ENCODE assay signal across 11 mouse cellular contexts in the genomic region with DNA sequence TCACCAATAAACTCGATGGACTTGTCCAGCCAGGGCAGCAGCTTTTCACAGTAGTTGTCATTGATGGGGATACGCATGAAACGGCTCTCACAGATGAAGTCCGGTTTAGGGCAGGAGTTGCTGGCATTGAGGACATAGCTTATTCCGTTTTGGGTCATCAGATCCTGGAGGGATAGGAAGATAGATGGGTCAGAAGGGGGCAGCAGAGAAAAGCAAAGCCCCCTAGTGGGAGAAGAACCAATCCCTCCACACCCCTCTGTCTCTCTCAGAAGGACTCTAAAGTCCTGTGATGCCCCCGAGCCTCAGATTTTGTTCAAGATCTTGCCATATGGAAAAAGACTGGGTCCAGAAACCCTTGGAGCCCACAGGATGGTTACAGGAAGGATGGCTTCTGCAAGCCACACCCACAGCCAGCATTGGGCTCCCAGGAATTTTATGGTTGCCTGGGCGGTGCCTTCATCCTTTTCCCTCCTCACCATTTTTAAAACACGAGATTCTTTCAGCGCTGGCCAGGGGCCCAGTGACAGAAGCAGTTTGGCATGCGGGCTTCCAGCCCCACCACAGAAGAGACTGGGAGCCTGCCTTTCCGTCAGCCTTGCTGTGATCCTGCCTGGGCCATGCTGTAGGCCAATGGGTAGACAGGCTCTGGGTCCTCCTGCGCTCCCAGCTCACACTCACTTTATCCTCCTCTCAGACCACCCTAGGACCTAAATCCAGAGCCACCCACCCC. TPM values are rescaled to one million over a fixed set of nuclear protein-coding genes. Genes with fewer than 3 reads are reported as not detected.
DNase-seq lines count a peak whose midpoint lies in the region; ATAC-seq and TF ChIP-seq lines count a peak whose summit lies in the region.
"Had no signal": no experiment of that assay in that cellular context is flagged by ENCODE, and none has a peak within 500 bp of the region (broad histone marks: within the 10 kb centered on the region; RNA-seq: fewer than 3 reads in every experiment).

No protein-coding gene starts in this region.

- H3K79me3 ChIP-seq in C2C12 (ENCODE audit: low read depth), result no peaks in the 10 kb centered on the region

- no peak overlapping the region for H3K4me2 ChIP-seq in embryonic facial prominence, embryonic 13.5 days
- no peak overlapping the region for H3K4me2 ChIP-seq in embryonic facial prominence, embryonic 14.5 days (ENCODE audit: low read depth, low read length)
- H3K4me2 ChIP-seq in lung, postnatal 0 days (replicated peaks; ENCODE audit: low read depth, low read length), result no peak overlapping the region
- H3K4me2 ChIP-seq: limb, embryonic 12.5 days had no signal

- no peak overlapping the region for H3K9ac ChIP-seq in embryonic facial prominence, embryonic 13.5 days
- H3K9ac ChIP-seq in embryonic facial prominence, embryonic 14.5 days (ENCODE audit: low read depth, low read length), result no peak overlapping the region
- no peak overlapping the region for H3K9ac ChIP-seq in lung, postnatal 0 days (replicated peaks; ENCODE audit: low read depth)
- H3K9ac ChIP-seq: limb, embryonic 12.5 days had no signal

- H3K79me2 ChIP-seq in C2C12 (ENCODE audit: control insufficient read depth, insufficient read depth), result peaks cover 11% of the 10 kb centered on the region

- no peak overlapping the region for H3K4me3 ChIP-seq in embryonic facial prominence, embryonic 13.5 days
- no peak overlapping the region for H3K4me3 ChIP-seq in embryonic facial prominence, embryonic 10.5 days
- H3K4me3 ChIP-seq in C2C12 (ENCODE audit: insufficient read depth, poor library complexity, severe bottlenecking), result no peak overlapping the region
- H3K4me3 ChIP-seq in embryonic facial prominence, embryonic 14.5 days (ENCODE audit: low read depth, low read length), result no peak overlapping the region
- no peak overlapping the region for H3K4me3 ChIP-seq in lung, postnatal 0 days (ENCODE audit: low read depth, low read length)
- H3K4me3 ChIP-seq: limb, embryonic 12.5 days had no signal

- TF ChIP-seq EP300 in lung, postnatal 0 days (IDR thresholded peaks at IDR 0.05), result no peak

- H3K27ac ChIP-seq in embryonic facial prominence, embryonic 13.5 days, result no peak overlapping the region
- no peak overlapping the region for H3K27ac ChIP-seq in embryonic facial prominence, embryonic 10.5 days (replicated peaks)
- H3K27ac ChIP-seq in embryonic facial prominence, embryonic 14.5 days (replicated peaks; ENCODE audit: low read depth, low read length), result no peak overlapping the region
- H3K27ac ChIP-seq in lung, postnatal 0 days (ENCODE audit: low read length), result no peak overlapping the region
- H3K27ac ChIP-seq: limb, embryonic 12.5 days had no signal

- 0 out of 2 replicates have a peak, but pooled peaks have one; percentile 1 for ATAC-seq in embryonic facial prominence, embryonic 13.5 days (ENCODE audit: insufficient number of reproducible peaks, insufficient read depth, low FRiP score, low TSS enrichment, low read depth)
- ATAC-seq in embryonic facial prominence, embryonic 14.5 days (ENCODE audit: low read depth), result 0 out of 2 replicates have a peak, but pooled peaks have one; percentile 34
- peak; percentile 42 for ATAC-seq in lung, postnatal 0 days

- DNase-seq in embryonic facial prominence, embryonic 10.5 days (ENCODE audit: low spot score), result no peak
- DNase-seq in embryonic facial prominence, embryonic 14.5 days (ENCODE audit: low spot score), result peak; percentile 58
- DNase-seq in heart, postnatal 10 days, result peak; percentile 81 to 83
- DNase-seq in lung, postnatal 0 days (ENCODE audit: low spot score), result peak; percentile 58
- DNase-seq in layer of hippocampus, adult 9-10 months (ENCODE audit: low spot score), result no peak
- no peak for DNase-seq in ovary, postnatal 10 days (ENCODE audit: low spot score)

- H3K27me3 ChIP-seq in embryonic facial prominence, embryonic 13.5 days, result peaks cover 99% of the 10 kb centered on the region
- peaks cover 99% of the 10 kb centered on the region for H3K27me3 ChIP-seq in embryonic facial prominence, embryonic 10.5 days (replicated peaks; ENCODE audit: low read depth, poor library complexity, severe bottlenecking)
- H3K27me3 ChIP-seq in C2C12 (ENCODE audit: control insufficient read depth, insufficient read depth, insufficient read length), result no peaks in the 10 kb centered on the region
- peaks cover 67% of the 10 kb centered on the region for H3K27me3 ChIP-seq in embryonic facial prominence, embryonic 14.5 days (replicated peaks; ENCODE audit: control insufficient read depth, insufficient read depth, low read length)
- peaks cover 22% of the 10 kb centered on the region; the same call in 1 of the 2 replicates for H3K27me3 ChIP-seq in lung, postnatal 0 days (replicated peaks; ENCODE audit: insufficient read depth, low read length)

- H3K9me3 ChIP-seq in embryonic facial prominence, embryonic 13.5 days, result no peaks in the 10 kb centered on the region
- no peaks in the 10 kb centered on the region for H3K9me3 ChIP-seq in embryonic facial prominence, embryonic 10.5 days
- no peaks in the 10 kb centered on the region for H3K9me3 ChIP-seq in embryonic facial prominence, embryonic 14.5 days (ENCODE audit: control insufficient read depth, low read length)
- H3K9me3 ChIP-seq in lung, postnatal 0 days (ENCODE audit: low read length), result no peaks in the 10 kb centered on the region
- H3K9me3 ChIP-seq: limb, embryonic 12.5 days had no signal

- H3K4me1 ChIP-seq in embryonic facial prominence, embryonic 13.5 days, result peaks cover 28% of the 10 kb centered on the region
- H3K4me1 ChIP-seq in embryonic facial prominence, embryonic 10.5 days, result peaks cover 17% of the 10 kb centered on the region
- H3K4me1 ChIP-seq in embryonic facial prominence, embryonic 14.5 days (ENCODE audit: control insufficient read depth, insufficient read depth, low read length), result peaks cover 5% of the 10 kb centered on the region; the same call in 1 of the 2 replicates
- peaks cover 11% of the 10 kb centered on the region for H3K4me1 ChIP-seq in lung, postnatal 0 days (ENCODE audit: insufficient read depth, low read depth, low read length)

- intact Hi-C loops in heart, postnatal 10 days (cut with DNase I), result no loop called here

- TF ChIP-seq CTCF in C2C12 (IDR thresholded peaks at IDR 0.05; ENCODE audit: control insufficient read depth, insufficient read depth, insufficient read length), result no peak
- peak; percentile 30 for TF ChIP-seq CTCF in lung, postnatal 0 days (IDR thresholded peaks at IDR 0.05)

- WGBS in embryonic facial prominence, embryonic 13.5 days, result 21% methylated on average over 12 of the region's 12 CpGs
- 32% methylated on average over 12 of the region's 12 CpGs for WGBS in embryonic facial prominence, embryonic 10.5 days
- 31% methylated on average over 11 of the region's 12 CpGs for WGBS in embryonic facial prominence, embryonic 14.5 days
- 35% methylated on average over 12 of the region's 12 CpGs for WGBS in lung, postnatal 0 days

- peak overlapping the region; percentile 39 for H3ac ChIP-seq in C2C12 (ENCODE audit: control insufficient read depth, insufficient read length, low read depth)

- H3K36me3 ChIP-seq in embryonic facial prominence, embryonic 13.5 days, result no peaks in the 10 kb centered on the region
- H3K36me3 ChIP-seq in embryonic facial prominence, embryonic 10.5 days (replicated peaks), result peaks cover 10% of the 10 kb centered on the region; the same call in 1 of the 2 replicates
- H3K36me3 ChIP-seq in C2C12 (ENCODE audit: control insufficient read depth, insufficient read depth), result peaks cover 24% of the 10 kb centered on the region
- H3K36me3 ChIP-seq in embryonic facial prominence, embryonic 14.5 days (ENCODE audit: control insufficient read depth, insufficient read depth, low read length), result 0 out of 2 replicates have a peak, but pooled peaks cover 4% of the 10 kb centered on the region
- no peaks in the 10 kb centered on the region for H3K36me3 ChIP-seq in lung, postnatal 0 days (ENCODE audit: insufficient read depth, low read length)
- H3K36me3 ChIP-seq: limb, embryonic 12.5 days had no signal

TF ChIP-seq in C2C12, 6 proteins besides CTCF, POLR2A, EP300 and RAD21:
- TF ChIP-seq MAX (IDR thresholded peaks at IDR 0.05) (peak; percentile 50), MYOD1 (IDR thresholded peaks at IDR 0.05; ENCODE audit: control insufficient read depth, insufficient read length, low read depth) (no peak)

RNA-seq across cellular contexts. Expression of a gene that starts 11.9 kb away (rescaled TPM):
- 2.4 and 2.6 TPM in 2 replicates for polyA plus RNA-seq in embryonic facial prominence, embryonic 13.5 days (2015; fragmentation: Nextera tagmentation; extraction: Ambion mirVana)
- 3.2 and 3.4 TPM in 2 replicates for polyA plus RNA-seq in embryonic facial prominence, embryonic 10.5 days (2016; fragmentation: Nextera tagmentation; extraction: Ambion mirVana)
- 2.1 TPM for polyA plus RNA-seq in C2C12 (2012; fragmentation: generic; extraction: Trizol)
- polyA plus RNA-seq in embryonic facial prominence, embryonic 14.5 days (2014; fragmentation: Nextera tagmentation; extraction: Ambion mirVana), result 7.1 and 11.1 TPM in 2 replicates
- 10 to 100 TPM; 28.0 to 30.0 TPM for total RNA-seq in heart, postnatal 10 days (2021)
- 5.5 and 6.0 TPM in 2 replicates for polyA plus RNA-seq in lung, postnatal 0 days (2015; fragmentation: Nextera tagmentation; extraction: Ambion mirVana)

RNA-seq across cellular contexts. Expression of a gene that starts 22.9 kb away (rescaled TPM):
- 66.1 and 69.2 TPM in 2 replicates for polyA plus RNA-seq in embryonic facial prominence, embryonic 13.5 days (2015; fragmentation: Nextera tagmentation; extraction: Ambion mirVana)
- 67.4 and 68.0 TPM in 2 replicates for polyA plus RNA-seq in embryonic facial prominence, embryonic 10.5 days (2016; fragmentation: Nextera tagmentation; extraction: Ambion mirVana)
- 27.5 TPM for polyA plus RNA-seq in C2C12 (2012; fragmentation: generic; extraction: Trizol)
- polyA plus RNA-seq in embryonic facial prominence, embryonic 14.5 days (2014; fragmentation: Nextera tagmentation; extraction: Ambion mirVana), result 65.8 and 68.4 TPM in 2 replicates
- 10 to 100 TPM; 39.4 to 43.2 TPM for total RNA-seq in heart, postnatal 10 days (2021)
- 85.9 and 104 TPM in 2 replicates for polyA plus RNA-seq in lung, postnatal 0 days (2015; fragmentation: Nextera tagmentation; extraction: Ambion mirVana)

RNA-seq across cellular contexts. Expression of a gene that starts 36.8 kb away (rescaled TPM):
- polyA plus RNA-seq in embryonic facial prominence, embryonic 13.5 days (2015; fragmentation: Nextera tagmentation; extraction: Ambion mirVana), result not detected in 2 replicates
- not detected in 2 replicates for polyA plus RNA-seq in embryonic facial prominence, embryonic 10.5 days (2016; fragmentation: Nextera tagmentation; extraction: Ambion mirVana)
- not detected for polyA plus RNA-seq in C2C12 (2012; fragmentation: generic; extraction: Trizol)
- 0.28 TPM in 1 of 2 replicates, not detected in the other for polyA plus RNA-seq in embryonic facial prominence, embryonic 14.5 days (2014; fragmentation: Nextera tagmentation; extraction: Ambion mirVana)
- total RNA-seq in heart, postnatal 10 days (2021), result not detected
- not detected in 2 replicates for polyA plus RNA-seq in lung, postnatal 0 days (2015; fragmentation: Nextera tagmentation; extraction: Ambion mirVana)
- total RNA-seq: CH12.LX had no signal
- polyA plus RNA-seq: limb, embryonic 12.5 days; spleen, adult 2 months had no signal

RNA-seq across cellular contexts. Expression of a gene that starts 52.1 kb away (rescaled TPM):
- not detected in 2 replicates for polyA plus RNA-seq in embryonic facial prominence, embryonic 13.5 days (2015; fragmentation: Nextera tagmentation; extraction: Ambion mirVana)
- polyA plus RNA-seq in embryonic facial prominence, embryonic 10.5 days (2016; fragmentation: Nextera tagmentation; extraction: Ambion mirVana), result not detected in 2 replicates
- polyA plus RNA-seq in C2C12 (2012; fragmentation: generic; extraction: Trizol), result not detected
- polyA plus RNA-seq in embryonic facial prominence, embryonic 14.5 days (2014; fragmentation: Nextera tagmentation; extraction: Ambion mirVana), result not detected in 2 replicates
- not detected for total RNA-seq in heart, postnatal 10 days (2021)
- polyA plus RNA-seq in lung, postnatal 0 days (2015; fragmentation: Nextera tagmentation; extraction: Ambion mirVana), result not detected in 2 replicates
- total RNA-seq: CH12.LX had no signal
- polyA plus RNA-seq: limb, embryonic 12.5 days; spleen, adult 2 months had no signal

Comparison
In these comparisons a context has a peak if more than half of its experiments do, and no peak if none do; other contexts are left out.
1. DNase-seq: peak in embryonic facial prominence, embryonic 14.5 days (single experiment), heart, postnatal 10 days (2 of 2) and lung, postnatal 0 days (single experiment); none in embryonic facial prominence, embryonic 10.5 days (single experiment), layer of hippocampus, adult 9-10 months (single experiment) and ovary, postnatal 10 days (single experiment).
2. Peak in every context shown above with its lines, with median percentiles within 50 percentile points of each other: ATAC-seq.